Mouse (Mus musculus): ENCODE results near the gene Slc30a7.

Gene Slc30a7

DNA sequence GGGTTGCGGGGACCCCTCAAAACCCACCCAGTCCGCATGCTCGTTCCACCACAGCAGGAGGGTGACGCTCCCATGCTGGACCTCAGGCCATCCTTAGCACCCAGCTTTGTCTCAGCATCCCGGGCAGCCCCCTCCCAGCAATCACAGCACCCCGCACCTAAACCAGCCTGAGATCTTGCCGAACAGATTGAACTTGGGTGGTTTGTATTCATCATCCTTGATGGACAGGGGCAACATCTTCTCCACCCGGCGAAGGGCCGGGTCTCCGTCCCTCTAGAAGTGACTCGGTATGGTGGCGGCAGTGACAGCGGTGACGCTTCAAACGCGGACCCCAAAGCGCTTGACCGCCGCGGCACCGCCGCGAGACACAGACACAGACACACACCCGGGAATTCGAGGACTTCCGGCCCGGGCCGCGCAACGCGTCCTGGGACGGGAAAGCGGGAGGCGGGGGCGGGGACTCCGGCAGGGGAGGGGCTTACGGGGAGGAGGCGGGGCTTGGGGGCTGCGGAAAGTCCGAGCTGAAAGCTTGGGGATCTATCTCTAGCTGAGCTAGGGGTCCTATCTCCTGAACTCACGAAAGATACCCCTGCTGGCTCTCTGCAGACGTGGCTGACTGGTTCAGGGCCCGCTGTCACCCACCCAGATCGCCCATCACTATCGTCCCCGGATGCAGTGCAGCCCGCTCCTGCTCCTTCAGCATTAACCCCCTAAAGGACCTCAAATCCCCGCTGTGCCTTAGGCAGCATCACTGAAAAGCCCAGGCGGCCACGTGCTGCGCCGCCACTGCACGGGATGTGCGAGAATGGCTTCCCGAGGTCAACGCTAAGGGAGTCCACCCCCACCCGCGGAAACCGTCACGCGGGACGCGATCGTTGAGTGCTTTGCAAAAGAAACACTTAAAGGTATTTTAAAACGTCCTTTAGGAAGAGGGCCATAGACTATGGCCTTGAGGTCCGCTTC, at the start of gene Slc30a7, which contains the start of gene Extl2:
Slc30a7 (minus strand) TSS at position 429 of the 963 bp plus-strand sequence.
Extl2 (plus strand) TSS at position 485 of the 963 bp plus-strand sequence.
- DNase-seq, result peak; percentile 90

DNA sequence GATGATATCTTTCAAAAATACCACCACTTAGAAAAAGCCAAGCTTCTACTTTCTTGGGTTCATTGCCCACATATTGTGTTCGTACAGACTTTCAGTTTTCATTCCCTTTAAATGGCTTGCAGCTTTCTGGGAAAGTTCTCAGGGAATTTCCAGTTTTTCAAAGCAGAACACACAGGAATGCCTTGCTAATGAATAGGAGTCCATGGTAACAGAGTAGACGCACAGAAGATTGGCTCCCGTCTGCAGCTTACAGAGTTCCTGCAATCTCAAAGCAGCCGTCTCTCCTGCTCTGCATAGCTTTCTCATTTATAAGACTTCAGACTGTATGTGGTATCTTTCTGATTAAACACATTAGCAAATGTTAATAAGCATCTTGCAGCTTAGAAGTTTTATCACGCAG, 39.8 kb upstream of the Slc30a7 start:
- DNase-seq, result no peak

DNA sequence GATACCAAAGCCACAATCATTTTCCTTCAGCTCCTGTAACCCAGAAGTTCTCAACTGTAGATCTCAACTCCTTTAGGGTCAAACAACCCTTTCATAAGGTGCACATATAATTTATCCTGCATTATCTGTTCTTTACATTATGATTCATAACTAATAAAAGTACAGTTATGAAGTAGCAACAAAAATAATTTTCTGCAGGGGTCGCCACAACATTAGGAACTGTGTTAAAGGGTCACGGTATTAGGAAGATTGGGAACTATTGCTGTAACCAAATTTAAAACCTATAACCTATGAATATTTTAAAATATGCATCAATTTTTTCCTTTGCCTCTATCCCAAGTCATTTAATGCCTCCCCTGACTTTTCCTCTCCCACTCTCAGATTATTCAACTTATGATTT, 38.8 kb upstream of the Slc30a7 start:
- DNase-seq, result no peak

DNA sequence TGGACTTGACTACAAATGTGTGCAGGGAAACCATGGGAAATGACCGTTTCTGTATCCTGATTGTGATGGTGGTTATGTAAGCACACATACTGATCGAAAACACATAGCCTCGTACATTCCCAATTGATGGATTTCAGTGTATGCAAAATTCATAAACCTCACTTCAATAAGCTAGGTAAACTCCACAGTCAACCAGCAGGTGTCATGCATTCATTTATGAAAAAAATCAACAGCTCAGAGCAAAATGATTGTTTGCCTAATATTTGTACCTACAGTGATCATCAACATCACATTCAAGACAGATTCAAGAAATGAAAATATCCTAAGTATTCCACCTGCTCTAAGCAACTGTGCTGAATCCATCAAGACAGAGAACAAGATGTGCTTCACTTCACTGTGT, 33.6 kb upstream of the Slc30a7 start:
- no peak for DNase-seq

DNA sequence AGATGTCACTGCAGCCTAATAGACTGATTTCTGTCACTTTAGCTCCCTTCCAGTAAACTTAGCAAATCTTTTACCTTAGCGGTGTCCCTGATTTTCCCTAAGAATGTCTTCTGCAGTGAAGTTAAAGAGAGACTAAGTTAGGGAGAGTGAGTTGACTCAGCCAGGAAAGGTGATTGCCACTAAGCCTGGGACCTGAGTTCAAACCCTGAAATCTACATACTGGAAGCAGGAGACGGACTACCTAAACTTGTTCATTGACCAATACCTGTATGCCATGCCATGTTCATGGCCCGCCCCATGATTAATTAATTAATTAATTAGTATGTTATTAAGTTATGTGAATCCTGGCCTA, 26.6 kb upstream of the Slc30a7 start:
- no peak for DNase-seq

DNA sequence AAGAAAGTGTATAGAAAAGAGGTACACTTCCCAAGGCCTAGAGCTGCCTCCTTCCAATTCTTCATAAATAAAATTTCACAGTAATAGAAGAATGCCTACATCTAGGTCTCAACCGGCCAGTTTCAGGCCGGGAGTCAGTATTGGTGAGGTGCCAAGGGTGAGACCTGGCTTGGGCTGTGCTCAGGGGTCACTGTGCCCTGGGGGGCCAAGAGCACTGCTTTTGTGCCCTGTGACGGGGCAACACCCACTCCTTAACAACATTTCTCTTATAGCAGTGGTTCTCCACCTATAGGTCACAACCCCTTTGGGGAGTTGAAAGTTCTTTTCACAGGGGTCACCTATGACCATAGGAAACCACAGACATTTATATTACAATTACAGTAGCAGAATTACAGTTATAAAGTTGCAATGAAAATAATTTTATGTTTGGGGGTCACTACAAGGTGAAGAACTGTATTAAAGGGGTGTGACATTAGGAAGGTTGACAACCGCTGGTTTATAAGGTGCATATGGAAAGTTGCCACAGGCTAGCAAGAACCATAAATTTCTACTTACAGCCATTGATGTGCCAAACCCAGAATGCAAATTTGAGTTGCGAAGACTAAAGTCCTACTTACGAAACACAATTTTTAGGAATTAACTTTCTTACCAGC, 26.1 kb upstream of the Slc30a7 start:
- DNase-seq, result no peak

DNA sequence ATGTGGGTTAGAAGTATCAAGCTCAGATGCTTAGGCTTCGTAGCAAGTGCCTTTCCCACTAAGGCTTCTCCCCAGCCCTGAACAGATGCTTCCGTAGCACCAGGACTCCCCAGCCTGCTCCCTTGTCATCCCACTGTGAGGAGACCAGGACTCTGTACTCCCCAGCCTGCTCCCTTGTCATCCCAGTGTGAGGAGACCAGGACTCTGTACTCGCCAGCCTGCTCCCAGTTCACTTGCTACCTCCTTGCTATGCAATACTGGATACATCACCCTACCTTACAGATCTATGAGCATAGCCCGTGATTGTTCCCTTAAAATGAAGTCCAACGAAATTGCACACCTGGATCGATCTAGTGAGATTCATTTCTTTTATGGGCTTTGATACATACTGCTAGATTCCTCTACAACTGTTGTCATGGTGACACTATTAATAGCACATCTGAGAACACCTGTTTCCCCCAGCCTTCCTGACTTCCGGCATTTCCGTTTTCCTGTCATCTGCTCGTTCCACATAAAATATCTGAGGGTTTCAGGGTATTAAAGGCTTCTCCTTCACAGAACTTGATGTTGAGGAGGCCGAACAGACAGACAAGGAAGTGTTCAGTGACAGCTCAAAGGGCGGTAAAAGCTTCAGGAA, 23.1 kb upstream of the Slc30a7 start:
- DNase-seq, result no peak

DNA sequence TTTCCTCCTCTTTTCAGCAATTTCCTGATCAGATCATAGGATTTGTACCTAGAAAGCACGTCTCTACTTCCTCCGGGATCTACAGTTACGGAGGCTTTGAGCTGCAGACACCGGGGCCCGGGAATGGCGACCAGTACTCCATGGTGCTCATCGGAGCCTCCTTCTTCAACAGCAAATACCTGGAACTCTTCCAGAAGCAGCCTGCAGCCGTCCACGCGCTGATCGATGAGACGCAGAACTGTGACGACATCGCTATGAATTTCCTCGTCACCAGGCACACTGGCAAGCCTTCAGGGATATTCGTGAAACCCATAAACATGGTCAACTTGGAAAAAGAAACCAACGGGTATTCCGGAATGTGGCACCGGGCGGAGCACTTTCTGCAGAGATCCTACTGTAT, 19.8 kb upstream of the Slc30a7 start:
- no peak for DNase-seq

DNA sequence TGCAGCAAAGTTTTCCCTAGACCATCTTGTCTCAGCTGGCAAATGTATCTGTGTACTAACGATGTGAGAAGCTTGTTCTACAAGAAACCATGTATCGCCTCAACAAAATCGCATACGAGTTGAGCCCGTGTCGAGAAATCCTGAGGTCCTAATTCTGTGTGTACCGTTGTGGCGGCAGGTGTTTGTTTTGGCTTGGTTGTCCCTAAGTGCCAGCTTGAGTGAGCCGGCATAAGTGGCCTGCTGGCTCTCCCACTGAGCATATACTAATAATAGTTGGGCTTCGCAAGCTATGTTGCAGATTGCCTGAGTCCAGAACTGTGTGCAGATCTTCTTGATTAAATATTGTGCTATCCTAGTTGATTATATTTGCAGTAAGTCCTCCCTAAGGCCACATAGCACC, 18.5 kb upstream of the Slc30a7 start:
- no peak for DNase-seq

DNA sequence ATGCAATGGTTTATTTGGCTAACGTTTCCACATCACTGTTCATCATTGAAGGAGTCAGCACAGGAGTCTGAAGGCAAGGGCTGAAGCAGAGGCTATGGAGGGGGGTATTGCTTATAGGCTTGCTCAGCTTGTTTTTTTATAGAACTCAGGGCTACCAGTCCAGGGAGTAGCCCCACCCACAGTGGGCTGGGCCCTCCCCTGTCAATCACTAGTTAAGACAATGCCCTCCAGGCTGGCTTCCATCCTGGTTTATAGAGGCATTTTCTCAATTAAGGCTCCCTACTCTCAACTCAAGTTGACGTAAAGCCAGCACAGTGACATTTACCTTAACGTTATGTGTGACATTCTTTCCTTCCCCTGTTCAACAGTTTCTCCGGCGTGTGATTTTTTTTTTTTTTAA, 17.5 kb upstream of the Slc30a7 start:
- no peak for DNase-seq

DNA sequence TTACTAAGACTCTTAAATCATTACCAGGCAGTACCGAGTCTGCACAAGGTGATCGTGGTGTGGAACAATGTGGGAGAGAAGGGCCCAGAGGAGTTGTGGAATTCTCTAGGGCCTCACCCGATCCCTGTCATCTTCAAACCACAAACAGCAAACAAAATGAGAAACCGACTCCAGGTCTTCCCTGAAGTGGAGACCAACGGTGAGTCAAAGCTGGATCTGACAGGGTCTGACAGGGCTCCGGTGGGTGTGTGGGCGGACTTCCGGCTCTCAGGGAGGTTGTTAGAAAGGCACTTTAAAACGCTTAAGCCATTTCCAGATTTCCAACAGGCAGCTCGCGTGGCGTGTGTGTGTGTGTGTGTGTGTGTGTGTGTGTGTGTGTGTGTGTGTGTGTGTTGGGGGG, 17.0 kb upstream of the Slc30a7 start:
- DNase-seq, result no peak

DNA sequence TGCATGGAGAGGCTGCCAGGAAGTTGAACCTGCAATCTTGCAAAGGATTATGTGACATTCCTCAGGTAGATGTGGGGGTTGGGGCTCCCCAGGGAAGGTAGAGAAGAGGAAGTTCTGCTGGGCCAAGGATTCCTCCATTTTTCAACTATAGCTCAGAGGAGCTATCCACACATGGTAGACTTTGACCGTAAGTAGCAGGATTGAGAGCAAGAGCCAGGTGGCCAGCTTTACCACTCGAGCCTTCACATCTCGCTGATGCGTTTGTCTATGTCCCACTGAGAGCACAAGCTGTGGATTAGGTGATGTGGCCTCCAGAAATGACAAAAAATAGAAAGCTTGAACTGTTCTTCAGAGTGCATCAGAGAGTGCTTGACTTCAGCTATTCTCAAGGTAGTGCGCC, 11.9 kb upstream of the Slc30a7 start:
- no peak for DNase-seq

DNA sequence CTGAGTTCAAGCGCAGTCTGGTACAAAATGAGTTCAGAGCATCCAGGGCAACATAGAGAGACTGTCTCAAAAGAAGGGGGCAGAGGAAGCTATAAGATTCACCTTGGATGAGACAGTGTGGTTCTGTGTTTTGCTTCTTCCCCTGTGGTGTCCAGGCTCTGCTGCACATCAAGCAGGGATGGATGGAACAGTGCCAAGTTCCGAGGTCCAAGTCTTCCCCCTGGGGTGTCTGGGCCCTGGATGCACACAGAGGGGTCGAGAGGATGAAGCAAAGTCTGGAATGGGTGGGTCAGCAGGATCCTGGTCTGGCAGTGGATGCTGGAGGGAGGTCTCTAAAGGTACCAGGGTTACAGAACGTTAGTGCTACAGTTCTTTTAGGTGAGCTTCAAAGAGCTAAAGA, 11.4 kb upstream of the Slc30a7 start:
- no peak for DNase-seq

DNA sequence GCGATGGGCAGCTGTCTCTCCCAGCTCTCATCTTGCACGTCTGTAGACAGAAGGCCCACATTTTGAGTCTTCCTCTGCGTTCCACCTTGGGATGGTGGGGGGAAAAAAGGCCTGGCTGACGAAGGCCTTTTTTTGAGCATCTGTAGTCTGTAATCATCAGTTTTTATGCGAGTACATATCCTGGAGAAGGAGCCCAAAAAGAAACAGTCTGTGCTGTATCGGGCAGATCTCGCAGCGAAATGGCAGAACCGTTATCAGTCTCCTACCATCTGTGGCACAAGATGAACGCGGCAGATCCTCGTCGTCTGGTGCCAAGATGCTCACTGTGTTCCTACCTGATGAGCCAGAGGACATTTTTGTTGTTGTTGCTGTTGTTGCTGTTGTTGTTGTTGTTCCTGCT, 8.9 kb upstream of the Slc30a7 start:
- DNase-seq, result no peak

DNA sequence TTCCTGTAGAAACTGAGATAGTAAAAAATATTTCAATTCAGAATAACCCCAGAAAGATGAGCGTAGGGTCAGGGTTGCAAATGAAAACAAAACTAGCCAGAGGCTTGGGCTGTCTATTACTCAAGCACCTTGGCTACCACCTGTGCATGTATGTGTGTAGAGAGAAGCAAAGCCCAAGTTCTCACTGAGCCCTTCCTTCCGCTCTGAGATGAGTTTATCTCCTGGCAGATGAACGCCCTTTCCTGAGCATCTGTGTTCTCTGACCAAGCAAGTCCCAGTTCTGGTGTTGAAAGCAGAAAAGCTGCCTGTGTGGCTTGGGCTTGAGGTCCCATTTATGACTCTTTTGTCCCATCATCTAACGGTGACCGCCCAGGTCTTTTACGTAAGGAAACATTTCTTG, 7.7 kb upstream of the Slc30a7 start:
- no peak for DNase-seq

DNA sequence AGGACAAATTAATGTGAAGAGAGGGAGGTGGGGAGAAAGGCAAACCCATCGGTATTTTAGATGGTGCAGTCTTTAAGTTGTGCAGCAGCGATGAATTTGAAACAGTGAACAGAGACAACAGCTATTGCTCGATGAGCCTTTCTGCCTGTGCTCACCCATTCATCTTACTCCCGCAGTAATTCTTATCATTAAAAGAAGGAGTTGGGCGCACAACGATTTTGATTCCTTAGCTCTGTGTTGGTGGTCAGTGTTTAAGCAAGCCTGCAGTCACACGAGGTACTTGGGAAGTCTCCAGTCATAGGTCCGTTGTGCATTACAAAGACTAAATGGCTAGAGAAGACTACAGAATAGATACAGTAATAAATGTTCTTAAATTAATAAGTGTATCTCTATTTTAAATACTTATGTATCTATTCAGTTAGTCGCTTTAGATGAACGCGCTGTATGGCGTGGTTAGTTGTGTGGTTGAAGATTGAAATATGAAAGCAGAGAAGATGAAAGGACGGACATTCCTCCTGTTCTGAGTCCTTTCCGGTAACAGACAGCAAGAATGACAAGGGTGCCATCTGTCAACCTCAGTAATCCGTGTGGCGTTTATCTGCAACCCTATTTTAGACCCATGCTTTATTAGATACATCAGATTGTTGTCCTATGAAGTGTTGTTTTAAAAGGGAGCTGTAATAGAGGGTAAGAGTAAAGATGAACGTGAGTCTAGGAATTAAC, 2.6 kb upstream of the Slc30a7 start:
- DNase-seq, result no peak

DNA sequence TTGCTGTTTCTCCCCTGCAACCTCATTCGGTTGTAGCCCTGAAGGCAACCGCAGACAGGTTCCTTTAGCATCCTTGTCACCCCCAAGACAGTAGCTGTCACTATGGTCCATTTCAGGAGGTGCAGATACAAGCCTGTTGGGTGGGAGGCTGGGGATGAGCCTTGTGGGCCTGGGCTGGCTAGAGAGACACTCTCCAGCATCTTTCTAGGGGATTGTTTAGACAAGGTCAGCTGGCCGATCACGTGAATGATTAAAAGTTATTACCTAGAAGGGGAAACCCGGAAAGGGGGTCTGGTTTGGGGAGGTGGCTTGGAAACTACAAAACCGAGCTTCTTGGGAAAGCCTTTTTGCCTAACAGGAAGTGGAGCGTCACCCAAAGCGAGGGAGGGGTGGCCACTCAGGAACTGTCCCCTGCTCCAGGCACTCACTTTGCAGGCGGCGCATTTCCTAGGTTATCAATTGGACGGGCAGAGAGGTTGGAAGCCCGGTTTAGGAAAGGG, 785 bp upstream of the Slc30a7 start:
- DNase-seq, result peak; percentile 68

DNA sequence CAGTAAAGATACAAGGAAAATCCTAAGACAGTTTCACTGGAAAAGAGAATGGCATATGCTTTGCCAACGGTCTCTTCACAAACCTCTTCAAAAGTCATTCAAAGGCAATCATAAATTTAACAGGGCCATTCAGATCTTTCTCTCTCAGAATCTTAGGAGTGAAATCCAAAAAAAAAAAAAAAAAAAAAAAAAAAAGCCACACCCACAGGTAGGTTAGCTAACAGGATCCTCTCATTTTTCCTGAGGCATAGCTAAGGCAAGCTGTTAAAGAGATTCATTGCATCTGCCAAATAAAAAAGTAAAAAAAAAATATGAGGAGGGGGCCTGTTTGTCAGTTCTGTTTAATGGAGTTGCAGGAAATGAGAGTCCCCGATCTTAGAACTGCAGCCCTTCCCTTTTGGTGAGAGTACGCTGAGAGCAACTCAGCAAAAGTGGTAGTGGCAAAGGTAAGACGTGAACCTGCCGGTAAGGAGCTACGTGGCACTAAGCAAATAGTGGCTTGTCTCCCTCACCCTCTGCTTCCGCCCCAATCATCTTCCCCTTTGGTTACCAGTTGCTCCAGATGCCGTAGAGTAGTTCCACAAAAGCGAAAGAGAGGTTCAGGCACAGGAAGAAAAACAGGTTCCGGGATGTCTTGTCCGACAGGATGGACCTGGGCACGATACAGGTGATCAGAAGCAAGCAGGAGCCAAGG, 775 bp downstream of the Slc30a7 start:
- DNase-seq, result peak; percentile 16

DNA sequence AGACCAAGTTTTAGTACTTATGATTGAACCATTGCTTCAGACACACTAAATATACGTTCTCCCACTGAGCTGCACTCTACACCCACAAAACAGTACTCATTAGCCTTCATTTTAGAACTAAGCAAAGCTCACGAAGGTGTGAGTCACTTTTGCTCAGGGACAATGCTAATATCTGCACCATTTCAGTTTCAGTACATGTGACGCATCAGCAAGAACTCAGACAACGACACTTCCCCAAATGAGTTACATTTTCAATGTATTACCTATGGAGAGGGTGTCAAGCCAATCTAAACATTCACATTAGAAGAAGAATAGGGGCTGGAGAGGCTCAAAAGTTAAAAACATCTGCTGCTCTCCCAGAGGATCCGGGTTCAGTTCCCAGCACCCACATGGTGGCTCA, 10.3 kb downstream of the Slc30a7 start:
- DNase-seq, result no peak

DNA sequence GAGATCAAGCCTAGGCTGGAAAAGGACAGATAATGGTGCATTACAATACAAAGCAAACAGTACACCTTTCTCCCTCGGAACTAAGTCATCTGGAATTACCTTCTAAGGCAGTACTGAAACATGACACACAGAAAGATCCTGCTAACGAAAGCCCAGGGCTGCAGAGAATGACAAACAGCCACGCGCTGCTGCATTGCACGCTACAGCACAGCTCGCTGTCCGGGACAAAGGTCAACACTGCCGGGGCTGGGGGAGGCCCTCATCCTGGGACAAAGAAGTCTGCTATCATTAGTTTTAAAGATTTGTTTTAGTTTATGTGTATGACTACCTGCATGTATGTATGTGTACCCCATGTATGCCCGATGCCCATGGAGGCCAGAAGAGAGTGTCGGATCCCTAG, 14.2 kb downstream of the Slc30a7 start:
- DNase-seq, result peak; percentile 23

DNA sequence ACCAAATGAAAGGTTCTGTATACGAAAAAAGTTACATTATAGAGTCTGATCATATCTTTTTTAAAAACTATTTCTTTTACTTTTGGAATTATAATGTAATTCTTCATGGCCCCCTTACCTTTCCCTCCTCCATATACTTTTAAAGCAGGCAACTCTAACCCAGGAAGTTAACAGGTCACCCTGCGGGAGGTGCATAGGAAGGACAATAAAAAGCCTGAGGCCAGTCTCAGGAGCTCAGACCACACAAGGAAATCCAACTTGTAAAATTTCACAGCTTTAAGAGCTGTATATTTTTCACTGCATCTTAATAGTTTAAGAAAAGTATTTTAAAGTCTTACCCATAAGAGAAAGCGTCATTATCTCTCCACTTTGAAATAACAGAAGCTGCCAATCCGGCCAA, 14.6 kb downstream of the Slc30a7 start:
- no peak for DNase-seq

DNA sequence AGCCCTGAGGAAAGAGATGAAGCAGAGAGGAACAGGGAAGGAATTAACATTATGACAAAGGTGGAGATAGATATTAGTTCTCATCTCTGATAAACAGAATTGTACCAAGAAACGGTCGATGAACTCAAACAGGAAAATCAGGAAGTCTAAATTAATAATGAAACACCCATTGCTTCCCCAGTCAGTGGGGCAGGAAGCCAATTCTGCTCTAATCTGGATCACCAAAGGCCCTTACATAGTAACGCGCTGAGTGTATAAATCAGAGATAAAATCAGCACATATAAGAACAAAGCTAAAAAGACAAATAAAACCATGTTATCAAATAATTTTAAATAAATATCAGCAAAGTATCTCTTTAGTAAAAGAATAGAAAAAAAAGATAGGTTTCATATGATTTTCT, 15.1 kb downstream of the Slc30a7 start:
- no peak for DNase-seq
